Comparison of ENCODE assay signal across 1 mouse cellular context in the genomic region with DNA sequence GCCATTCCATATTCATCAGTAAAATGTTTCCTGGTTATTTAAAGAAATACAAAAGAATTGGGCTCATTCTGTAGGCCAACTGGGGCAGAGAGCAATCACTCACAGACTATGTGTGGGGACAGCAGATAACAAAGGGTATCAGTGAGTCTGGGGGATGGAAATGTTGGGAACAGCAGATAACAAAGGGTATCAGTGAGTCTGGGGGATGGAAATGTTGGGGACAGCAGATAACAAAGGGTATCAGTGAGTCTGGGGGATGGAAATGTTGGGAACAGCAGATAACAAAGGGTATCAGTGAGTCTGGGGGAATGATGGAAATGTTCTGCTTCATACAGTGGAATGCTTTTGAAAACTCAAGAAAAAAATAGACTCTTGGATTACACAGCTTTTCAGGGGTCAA. TPM values are rescaled to one million over a fixed set of nuclear protein-coding genes. Genes with fewer than 3 reads are reported as not detected.
"Had no signal": no experiment of that assay in that cellular context is flagged by ENCODE, and none has a peak within 500 bp of the region (broad histone marks: within the 10 kb centered on the region; RNA-seq: fewer than 3 reads in every experiment).

No protein-coding gene starts in this region.

RNA-seq across cellular contexts. Expression of a gene that starts 35.7 kb away (rescaled TPM):
- total RNA-seq: neutrophil, adult 5-6 weeks had no signal
